Mouse (Mus musculus): Measurements from ENCODE around the gene Tsc22d3. TPM values are rescaled to one million over a fixed set of nuclear protein-coding genes. Genes with fewer than 3 reads are reported as not detected.
"Not testable (repeated sequence)": the region's sequence is repeated elsewhere in the genome, so short reads cannot be mapped to it uniquely, and the experiment has no call there.

The Tsc22d3 gene
- total RNA-seq, 2 experiments from 2014 or later = 101 to 105 TPM

DNA sequence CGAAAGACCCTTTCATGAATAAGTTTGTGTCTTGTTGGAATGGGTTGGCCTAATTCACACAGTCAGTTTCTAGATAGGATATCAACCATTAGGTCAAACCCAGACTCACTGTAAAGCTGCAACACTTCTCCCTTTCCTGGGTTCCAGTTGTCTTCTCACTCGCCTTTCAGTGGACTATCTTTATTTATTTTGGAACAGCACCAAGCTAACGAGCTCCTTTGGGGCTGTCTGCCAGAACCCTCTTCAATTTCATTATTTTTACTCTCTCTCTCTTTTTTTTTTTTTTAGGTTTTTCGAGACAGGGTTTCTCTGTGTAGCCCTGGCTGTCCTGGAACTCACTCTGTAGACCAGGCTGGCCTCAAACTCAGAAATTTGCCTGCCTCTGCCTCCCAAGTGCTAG is 102.0 kb downstream of the Tsc22d3 start:
- not testable (repeated sequence) for DNase-seq

DNA sequence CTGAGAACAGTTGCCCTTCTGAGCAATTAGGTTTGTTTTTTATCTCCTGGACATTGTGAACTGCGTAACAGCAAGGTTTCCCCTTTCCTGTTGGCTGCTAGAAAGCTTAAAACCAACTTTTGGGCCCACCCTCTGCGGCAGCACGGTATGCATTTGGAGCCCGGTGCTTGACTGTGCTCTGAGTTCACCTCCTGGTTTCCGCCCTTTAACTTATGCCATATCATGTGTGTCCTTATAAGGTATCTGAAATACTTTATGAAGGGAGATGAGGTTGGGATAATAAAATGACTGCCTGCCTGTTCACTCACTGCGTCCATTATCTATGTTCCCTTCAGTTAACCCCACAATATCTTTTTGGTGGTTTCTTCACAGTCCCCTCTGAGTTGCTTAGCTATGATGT is 106.3 kb downstream of the Tsc22d3 start:
- no peak for DNase-seq

DNA sequence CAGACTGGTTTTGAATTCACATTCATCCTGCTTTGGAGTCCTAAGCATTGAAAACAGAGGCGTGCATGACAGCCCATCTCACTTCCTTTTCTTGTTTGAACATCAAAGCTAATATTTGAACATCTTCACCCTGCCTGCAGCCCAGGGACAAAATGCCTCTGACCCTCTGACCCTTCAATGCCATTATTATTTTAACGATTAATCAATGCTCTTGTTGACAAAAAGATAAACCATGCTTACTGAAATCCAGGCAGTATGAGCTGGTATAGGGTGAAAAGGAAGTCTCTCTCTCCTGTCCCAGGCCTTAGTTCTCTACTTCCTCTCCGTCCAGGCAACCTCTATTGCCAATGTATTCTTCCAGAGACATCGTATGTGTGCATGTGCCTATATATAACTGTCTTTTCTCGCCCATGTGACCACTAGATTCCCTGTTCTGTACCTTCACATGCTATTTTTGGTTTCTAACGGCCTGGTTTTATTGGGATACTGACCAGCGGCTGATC is 106.9 kb downstream of the Tsc22d3 start:
- no peak for DNase-seq

DNA sequence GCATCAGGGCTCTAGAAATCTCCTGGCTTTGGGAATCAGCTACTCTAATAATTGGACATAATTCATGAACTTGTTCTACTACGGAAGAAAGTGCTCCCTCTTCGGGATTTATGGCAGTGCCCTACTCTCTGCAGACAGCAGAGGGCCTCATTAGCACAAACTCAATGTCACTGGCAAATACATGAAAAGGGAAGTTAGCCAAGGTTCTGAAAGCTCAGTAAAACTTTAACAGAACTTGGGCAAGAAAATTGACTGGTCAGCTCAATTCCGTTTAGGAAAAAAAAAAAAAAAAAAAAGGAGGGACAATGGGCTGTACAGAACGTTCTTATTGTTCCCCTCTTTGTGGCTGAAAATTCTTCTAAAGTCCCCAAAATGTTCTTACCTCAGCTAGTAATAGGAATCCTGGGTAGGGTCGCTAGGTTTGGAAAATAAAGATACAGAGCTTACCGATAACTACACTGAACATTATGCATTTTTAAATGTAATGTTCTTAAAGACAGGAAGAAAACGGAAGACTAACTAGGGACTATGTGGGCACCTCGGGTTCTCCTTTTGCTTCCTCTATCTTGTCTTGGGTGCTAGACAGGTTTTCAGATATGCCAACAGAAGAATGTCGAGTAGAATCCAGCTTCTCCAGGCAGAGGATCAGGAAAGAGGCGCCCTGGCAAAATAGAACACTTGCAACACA is 108.4 kb downstream of the Tsc22d3 start:
- peak; percentile 55 for DNase-seq

DNA sequence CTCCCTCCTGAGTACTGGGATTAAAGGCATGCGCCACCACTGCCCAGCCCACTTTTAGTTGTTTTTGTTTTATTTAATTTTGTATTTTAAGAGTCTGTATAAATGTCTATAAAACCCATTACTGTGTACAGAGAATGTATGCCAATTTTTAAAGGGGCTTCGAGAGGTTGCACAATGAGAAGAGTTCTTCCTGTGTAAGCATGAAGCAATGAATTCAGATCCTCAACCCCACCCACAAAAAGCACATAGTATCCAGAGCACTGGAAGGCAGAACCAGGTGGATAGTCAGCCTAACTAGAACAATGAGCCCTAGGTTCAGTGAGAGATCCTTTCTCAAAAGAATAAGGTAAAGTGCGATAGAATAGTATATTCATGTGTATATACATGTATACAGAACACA is 110.3 kb downstream of the Tsc22d3 start:
- DNase-seq = no peak

Other genes starting within 250 kb of the Tsc22d3 start
- gene Prps1, start 144.0 kb downstream of the Tsc22d3 start, total RNA-seq (2021) = 10 to 100 TPM; 29.9 to 31.2 TPM
- 10 to 100 TPM; 28.4 to 31.0 TPM for gene Mid2, start 63.9 kb upstream of the Tsc22d3 start, total RNA-seq (2021)
- not detected for gene Tex13b, start 212.8 kb upstream of the Tsc22d3 start, total RNA-seq (2021)

Data from heart, postnatal 4 days (tissue).